Mouse (Mus musculus) CH12.LX (cell line): ENCODE results near the gene Dynll1. TPM values are rescaled to one million over a fixed set of nuclear protein-coding genes. Genes with fewer than 3 reads are reported as not detected.

Experiments used
- DNase-seq: peaks from one replicate; pipeline ENCODE4 v3.0.0-alpha.2; 2013; ENCODE audit errors: extremely low read depth
- H3K27ac ChIP-seq: 2 replicates; pipeline ENCODE4 v1.5.1; 2012; ENCODE audit warnings: low read depth, mild to moderate bottlenecking, control low read depth, moderate library complexity; ENCODE audit not compliant: insufficient read depth
- H3K27me3 ChIP-seq: replicated peaks from 2 replicates; pipeline ENCODE3; 2012; ENCODE audit warnings: inconsistent platforms
- H3K36me3 ChIP-seq, 2 experiments: replicated peaks in 1 of 2; 2 replicates each; pipeline versions ENCODE3 to v1.6.1; 2012; ENCODE audit warnings: inconsistent platforms in 1 of 2, low read length in 1 of 2, mild to moderate bottlenecking in 1 of 2, mixed read lengths in 1 of 2, moderate library complexity in 1 of 2; ENCODE audit not compliant: control insufficient read depth in 1 of 2, insufficient read depth in 1 of 2
- H3K4me1 ChIP-seq, 2 experiments: 2 replicates each; pipeline ENCODE4 v1.6.1; 2012; ENCODE audit warnings: inconsistent platforms in 1 of 2, moderate library complexity in 1 of 2; ENCODE audit not compliant: insufficient read depth in 2 of 2, control insufficient read depth in 1 of 2
- H3K4me2 ChIP-seq: 2 replicates; pipeline ENCODE4 v1.6.1; 2012; ENCODE audit warnings: low read depth, mild to moderate bottlenecking, control low read depth; ENCODE audit not compliant: poor library complexity, insufficient read depth, severe bottlenecking
- H3K4me3 ChIP-seq, 3 experiments: fragments of 150-350 bp in 1 of 3; sonication (generic) in 1 of 3; replicated peaks in 1 of 3; 2 replicates each; pipeline versions ENCODE3 to v1.5.1; 2011 to 2012; ENCODE audit warnings: low read depth in 2 of 3, low read length in 2 of 3, mild to moderate bottlenecking in 2 of 3, moderate library complexity in 2 of 3, control low read depth in 1 of 3, improper control_type of control experiment in 1 of 3, inconsistent platforms in 1 of 3, mixed read lengths in 1 of 3; ENCODE audit not compliant: poor library complexity in 1 of 3
- H3K79me2 ChIP-seq: replicated peaks from 2 replicates; pipeline ENCODE4 v1.6.1; 2012; ENCODE audit warnings: mild to moderate bottlenecking, moderate library complexity; ENCODE audit not compliant: control insufficient read depth, poor library complexity, insufficient read depth, severe bottlenecking; ENCODE audit errors: extremely low read depth
- H3K9ac ChIP-seq: 2 replicates; pipeline ENCODE4 v1.6.1; 2012; ENCODE audit warnings: low read depth, mild to moderate bottlenecking, control low read depth, moderate library complexity; ENCODE audit not compliant: insufficient read depth
- H3K9me3 ChIP-seq: replicated peaks from 2 replicates; pipeline ENCODE3; 2012; ENCODE audit warnings: low read length, inconsistent platforms, mixed read lengths
- CHD1 ChIP-seq: IDR thresholded peaks from 2 replicates; pipeline ENCODE4 v1.6.1; 2012; ENCODE audit warnings: low read depth, low read length, improper control_type of control experiment, inconsistent platforms
- CTCF ChIP-seq, 2 experiments: IDR thresholded peaks in 1 of 2; conservative IDR thresholded peaks in 1 of 2; 2 replicates each; pipeline ENCODE4 v1.5.1; 2011 to 2012; ENCODE audit warnings: low read depth in 2 of 2, low read length in 2 of 2, improper control_type of control experiment in 1 of 2, inconsistent platforms in 1 of 2, mild to moderate bottlenecking in 1 of 2, moderate library complexity in 1 of 2
- E2F4 ChIP-seq: IDR thresholded peaks from 2 replicates; pipeline ENCODE4 v1.6.1; 2011; ENCODE audit warnings: low read depth, low read length, improper control_type of control experiment; ENCODE audit not compliant: insufficient replicate concordance
- ELF1 ChIP-seq: IDR thresholded peaks from 2 replicates; pipeline ENCODE4 v1.6.1; 2014; ENCODE audit warnings: low read depth, mild to moderate bottlenecking, inconsistent platforms, low read length, improper control_type of control experiment
- ETS1 ChIP-seq: conservative IDR thresholded peaks from 2 replicates; pipeline ENCODE4 v1.6.1; 2012; ENCODE audit warnings: low read depth, mild to moderate bottlenecking, inconsistent platforms, low read length, improper control_type of control experiment, moderate library complexity
- GABPA ChIP-seq: IDR thresholded peaks from 2 replicates; pipeline ENCODE4 v1.6.1; 2012; ENCODE audit warnings: low read depth, low read length, improper control_type of control experiment, inconsistent platforms; ENCODE audit not compliant: insufficient replicate concordance
- HCFC1 ChIP-seq: IDR thresholded peaks from 2 replicates; pipeline ENCODE4 v1.6.1; 2012; ENCODE audit warnings: low read depth, mild to moderate bottlenecking, inconsistent platforms, low read length, improper control_type of control experiment
- IRF4 ChIP-seq: IDR thresholded peaks from 2 replicates; pipeline ENCODE4 v1.6.1; 2014; ENCODE audit warnings: low read depth, mild to moderate bottlenecking, inconsistent platforms, low read length, improper control_type of control experiment
- JUND ChIP-seq: conservative IDR thresholded peaks from 2 replicates; pipeline ENCODE4 v1.6.1; 2011; ENCODE audit warnings: low read depth, low read length, improper control_type of control experiment
- KAT2A ChIP-seq: IDR thresholded peaks from 2 replicates; pipeline ENCODE4 v1.6.1; 2012; ENCODE audit warnings: low read length, improper control_type of control experiment, inconsistent platforms; ENCODE audit not compliant: insufficient replicate concordance
- MAFK ChIP-seq: IDR thresholded peaks from 2 replicates; pipeline ENCODE4 v1.6.1; 2011; ENCODE audit warnings: low read length, improper control_type of control experiment; ENCODE audit not compliant: insufficient replicate concordance
- MAX ChIP-seq: IDR thresholded peaks from 2 replicates; pipeline ENCODE4 v1.6.1; 2011; ENCODE audit warnings: low read length, improper control_type of control experiment
- MEF2A ChIP-seq: IDR thresholded peaks from 2 replicates; pipeline ENCODE4 v1.6.1; 2014; ENCODE audit warnings: low read depth, mild to moderate bottlenecking, inconsistent platforms, low read length, improper control_type of control experiment, borderline replicate concordance
- MYC ChIP-seq: IDR thresholded peaks from 2 replicates; pipeline ENCODE4 v1.6.1; 2011; ENCODE audit warnings: low read depth, mild to moderate bottlenecking, improper control_type of control experiment, low read length
- NRF1 ChIP-seq: IDR thresholded peaks from 2 replicates; pipeline ENCODE4 v1.6.1; 2014; ENCODE audit warnings: low read depth, mild to moderate bottlenecking, inconsistent platforms, low read length, improper control_type of control experiment, moderate library complexity
- PAX5 ChIP-seq: IDR thresholded peaks from 2 replicates; pipeline ENCODE4 v1.6.1; 2012; ENCODE audit warnings: low read length, inconsistent platforms, mixed read lengths
- POLR2A ChIP-seq: IDR thresholded peaks from 2 replicates; pipeline ENCODE4 v1.6.1; 2011; ENCODE audit warnings: low read depth, mild to moderate bottlenecking, improper control_type of control experiment, low read length
- POLR2AphosphoS2 ChIP-seq: IDR thresholded peaks from 2 replicates; pipeline ENCODE4 v1.6.1; 2011; ENCODE audit warnings: low read depth, low read length, improper control_type of control experiment
- RAD21 ChIP-seq: IDR thresholded peaks from 2 replicates; pipeline ENCODE4 v1.6.1; 2011; ENCODE audit warnings: low read depth, mild to moderate bottlenecking, low read length, improper control_type of control experiment, moderate library complexity
- RCOR1 ChIP-seq: conservative IDR thresholded peaks from 2 replicates; pipeline ENCODE4 v1.6.1; 2012; ENCODE audit warnings: low read depth, mild to moderate bottlenecking, inconsistent platforms, low read length, improper control_type of control experiment
- SIN3A ChIP-seq: IDR thresholded peaks from 2 replicates; pipeline ENCODE4 v1.6.1; 2012; ENCODE audit warnings: low read length, improper control_type of control experiment, inconsistent platforms
- SMC3 ChIP-seq: IDR thresholded peaks from 2 replicates; pipeline ENCODE4 v1.6.1; 2011; ENCODE audit warnings: low read depth, low read length, improper control_type of control experiment
- TBP ChIP-seq: conservative IDR thresholded peaks from 2 replicates; pipeline ENCODE4 v1.6.1; 2011; ENCODE audit warnings: low read depth, low read length, improper control_type of control experiment
- TCF12 ChIP-seq: IDR thresholded peaks from 2 replicates; pipeline ENCODE4 v1.6.1; 2014; ENCODE audit warnings: low read depth, mild to moderate bottlenecking, inconsistent platforms, low read length, improper control_type of control experiment
- UBTF ChIP-seq: IDR thresholded peaks from 2 replicates; pipeline ENCODE4 v1.6.1; 2012; ENCODE audit warnings: low read depth, mild to moderate bottlenecking, inconsistent platforms, low read length, improper control_type of control experiment, moderate library complexity
- USF1 ChIP-seq: IDR thresholded peaks from 2 replicates; pipeline ENCODE4 v1.6.1; 2014; ENCODE audit warnings: low read depth, mild to moderate bottlenecking, inconsistent platforms, low read length, improper control_type of control experiment
- USF2 ChIP-seq: conservative IDR thresholded peaks from 2 replicates; pipeline ENCODE4 v1.6.1; 2011; ENCODE audit warnings: low read depth, low read length, improper control_type of control experiment
- ZKSCAN1 ChIP-seq: IDR thresholded peaks from 2 replicates; pipeline ENCODE4 v1.6.1; 2012; ENCODE audit warnings: low read depth, inconsistent platforms, low read length, improper control_type of control experiment, borderline replicate concordance
- ZMIZ1 ChIP-seq: IDR thresholded peaks from 2 replicates; pipeline ENCODE4 v1.6.1; 2012; ENCODE audit warnings: low read depth, mild to moderate bottlenecking, inconsistent platforms, low read length, improper control_type of control experiment
- ZNF384 ChIP-seq: IDR thresholded peaks from 2 replicates; pipeline ENCODE4 v1.6.1; 2012; ENCODE audit warnings: low read depth, low read length, improper control_type of control experiment, inconsistent platforms
- dilution Hi-C: fragments of 300-500 bp; cut with MboI; formaldehyde crosslinking; loops from 2 replicates; pipeline ENCODE4 v1.14.3; 2020; ENCODE audit warnings: low sequenced_read_pairs; ENCODE audit not compliant: extremely low pct_unique_long_range_greater_than_20kb, extremely low pct_ligation_motif_present
- in situ Hi-C: fragments of 300-500 bp; cut with MboI; formaldehyde crosslinking; loops from 3 replicates; pipeline ENCODE4 v1.14.3; 2019; ENCODE audit warnings: low sequenced_read_pairs, low pct_ligation_motif_present, low pct_unique_long_range_greater_than_20kb, mixed read lengths
- polyA plus RNA-seq: library from polyadenylated mRNA; unstranded; fragments of >175 nt; gene quantifications from 2 replicates; pipeline ENCODE4 v1.2.1, GENCODE M21; 2012; ENCODE audit warnings: low read depth; ENCODE audit not compliant: insufficient read length
- total RNA-seq, 2 experiments: library from RNA; depleted of rRNA; stranded (reverse); fragments of 300-350 nt in 1 of 2; fragments of >200 nt in 1 of 2; gene quantifications; 2 replicates each; pipeline ENCODE4 v1.2.3; 2012 to 2014

The Dynll1 gene
- total and polyA plus RNA-seq, 3 experiments, result 312 to 646 (median 456) TPM

DNA sequence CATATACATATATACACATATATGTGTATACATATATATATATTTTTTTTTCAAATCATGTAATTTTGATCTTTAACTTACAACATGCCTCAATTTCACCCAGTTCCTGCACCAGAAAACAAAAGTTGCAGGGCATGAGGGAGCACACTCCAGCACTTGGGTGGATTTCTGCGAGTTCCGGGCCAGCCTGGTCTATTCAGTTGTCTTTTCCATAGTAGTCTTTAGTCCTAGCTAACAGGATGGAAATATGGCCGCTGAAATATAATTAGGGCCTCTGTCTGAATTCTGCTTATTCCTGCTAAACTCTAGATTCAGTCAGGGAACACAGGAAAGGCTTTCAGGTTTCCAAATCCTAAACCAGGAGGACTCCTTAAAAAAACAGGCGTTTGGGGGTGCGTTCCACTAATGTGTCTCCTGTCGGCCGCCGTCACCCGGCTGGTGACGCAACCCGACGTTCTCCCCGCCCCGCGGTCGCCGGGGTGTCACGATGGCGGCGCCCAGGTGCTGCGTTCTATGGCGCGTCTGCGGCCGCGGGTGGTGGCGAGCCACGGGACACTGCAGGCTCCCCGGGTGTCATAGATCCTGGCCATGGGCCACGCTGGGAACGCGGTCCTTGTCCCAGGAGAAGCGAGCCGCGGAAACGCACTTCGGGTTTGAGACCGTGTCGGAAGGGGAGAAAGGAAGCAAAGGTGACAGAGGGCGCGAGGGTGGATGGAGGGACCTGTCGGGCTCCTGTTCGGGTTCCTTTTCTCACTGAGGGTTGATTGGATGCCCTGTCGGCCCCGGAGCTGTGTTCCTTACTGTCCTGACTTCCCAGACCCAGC lies 21.4 kb downstream of the Dynll1 start, which contains the start of gene Coq5 (continued):
- TF ChIP-seq POLR2A (peak; percentile 87), CHD1 (no peak), ELF1 (peak; percentile 71), HCFC1 (peak; percentile 90), E2F4 (no peak), SMC3 (no peak), USF2 (no peak), PAX5 (no peak), ETS1 (0 out of 2 replicates have a peak, but pooled peaks have one; percentile 27), SIN3A (peak; percentile 89), TBP (no peak), CTCF (conservative IDR thresholded peaks at IDR 0.05 in 1 of 2, IDR thresholded peaks at IDR 0.05 in 1 of 2; ENCODE audit: low read depth in 2 of 2, low read length in 2 of 2) (no peak), RCOR1 (no peak), MAFK (0 out of 2 replicates have a peak, but pooled peaks have one; percentile 13), IRF4 (peak; percentile 48), USF1 (0 out of 2 replicates have a peak, but pooled peaks have one; percentile 3), KAT2A (peak; percentile 79; the same call in 1 of the 2 replicates), MAX (peak; percentile 78), MYC (no peak), ZKSCAN1 (no peak), ZMIZ1 (peak; percentile 57; the same call in 1 of the 2 replicates)

DNA sequence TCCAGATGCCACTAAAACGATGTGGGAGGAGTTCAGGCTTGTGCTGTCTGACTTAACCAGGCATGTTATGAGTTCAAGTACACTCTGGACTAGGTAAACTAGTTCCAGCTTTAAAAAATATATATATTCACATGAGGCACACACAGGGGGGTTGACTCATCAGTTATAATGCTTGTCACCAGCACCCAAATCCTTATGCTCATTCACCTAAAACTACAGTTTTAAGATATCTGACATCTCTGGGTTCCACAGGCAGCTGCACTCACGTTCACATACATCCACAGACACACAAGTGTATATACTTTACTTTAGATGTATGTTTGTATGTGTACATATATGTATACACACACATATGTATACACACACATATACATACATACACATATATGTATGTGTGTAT lies 22.0 kb downstream of the Dynll1 start:
- H3K4me1 ChIP-seq, result peaks cover 7 to 37% of the 10 kb centered on the region in 2 experiments
- H3K4me3 ChIP-seq, result no peak overlapping the region
- H3K9me3 ChIP-seq, result peaks cover 2% of the 10 kb centered on the region
- no peak overlapping the region for H3K9ac ChIP-seq
- TF ChIP-seq CTCF (conservative IDR thresholded peaks at IDR 0.05 in 1 of 2, IDR thresholded peaks at IDR 0.05 in 1 of 2; ENCODE audit: low read depth in 2 of 2, low read length in 2 of 2) (no peak), ETS1 (no peak), GABPA (no peak), ZKSCAN1 (no peak), JUND (no peak), UBTF (no peak), TCF12 (no peak), POLR2AphosphoS2 (no peak), RAD21 (no peak), TBP (no peak), USF1 (no peak), POLR2A (no peak), SMC3 (no peak), NRF1 (no peak), MAFK (no peak), ZNF384 (no peak), MEF2A (no peak), IRF4 (no peak), RCOR1 (no peak), ZMIZ1 (no peak)
- in situ Hi-C loops, result no loop called here
- H3K4me2 ChIP-seq, result no peak overlapping the region
- no peak for DNase-seq
- H3K27me3 ChIP-seq, result no peaks in the 10 kb centered on the region
- dilution Hi-C loops, result no loop called here
- H3K79me2 ChIP-seq, result peaks cover 22% of the 10 kb centered on the region
- H3K27ac ChIP-seq, result no peak overlapping the region
- H3K36me3 ChIP-seq, result peaks cover 6 to 16% of the 10 kb centered on the region in 2 experiments
